Comparison of ENCODE assay signal across 8 mouse cellular contexts in the genomic region with DNA sequence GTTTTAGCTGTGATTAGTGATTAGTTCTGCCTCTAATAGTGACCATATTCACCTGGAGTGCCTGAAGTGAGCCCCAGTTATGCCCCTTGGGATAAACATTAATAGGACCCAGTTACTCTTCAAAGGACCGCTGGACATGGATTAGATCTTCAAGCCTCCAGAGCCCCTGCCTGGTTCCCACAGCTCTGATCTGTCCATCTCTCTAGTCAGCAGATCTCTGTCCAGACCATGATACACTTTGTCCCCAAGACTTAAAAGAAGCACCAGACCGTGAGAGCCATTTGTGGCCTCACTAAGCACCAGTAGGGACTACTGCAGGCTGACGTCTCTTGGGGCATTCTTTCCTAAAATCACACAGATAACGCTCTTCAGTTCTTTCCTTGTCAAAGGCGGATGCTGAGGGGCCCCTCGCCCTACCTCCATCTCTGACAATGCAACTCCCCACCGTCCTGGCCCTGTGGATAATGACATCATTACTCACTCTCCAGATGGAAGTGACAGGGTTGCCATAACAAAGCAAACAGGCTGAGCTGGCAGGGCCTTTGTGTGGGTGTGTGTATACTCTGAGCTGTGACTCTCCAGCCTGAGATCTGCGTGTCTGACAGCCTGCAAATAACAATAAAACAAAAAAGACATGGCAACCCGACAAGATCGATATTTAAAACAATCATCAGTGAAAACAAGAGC. TPM values are rescaled to one million over a fixed set of nuclear protein-coding genes. Genes with fewer than 3 reads are reported as not detected.
A peak's percentile ranks its signal among the peaks of the same experiment; 100 is the strongest.
DNase-seq lines count a peak whose midpoint lies in the region; ATAC-seq lines count a peak whose summit lies in the region.

No protein-coding gene starts in this region.

- intact Hi-C loops in heart, postnatal 10 days (cut with DNase I), result loop anchor here (5.0 to 10.0 kb wide), 3 partner anchors 37 to 642 kb away; no protein-coding TSS in a partner anchor

- 27% methylated on average over 10 of the region's 10 CpGs for WGBS in embryonic facial prominence, embryonic 13.5 days
- 12% methylated on average over 10 of the region's 10 CpGs for WGBS in lung, embryonic 16.5 days

- peaks cover 24% of the 10 kb centered on the region for H3K4me1 ChIP-seq in embryonic facial prominence, embryonic 13.5 days
- H3K4me1 ChIP-seq in lung, embryonic 16.5 days (replicated peaks; ENCODE audit: control insufficient read depth, insufficient read depth, low read length), result peaks cover 13% of the 10 kb centered on the region

- peak; percentile 18 to 50 for DNase-seq in adrenal gland, adult (ENCODE audit: inconsistent age in 2 of 2, low spot score in 1 of 2)
- DNase-seq in adrenal gland, adult 18-20 months (ENCODE audit: low spot score in 2 of 2), result no peak
- DNase-seq in heart, postnatal 10 days, result peak; percentile 51 to 56
- DNase-seq in kidney, postnatal 4 days, result peak; percentile 18 to 47
- DNase-seq in right cerebral cortex, postnatal 36 days (ENCODE audit: low spot score in 2 of 2), result peak; percentile 47 to 48
- no peak for DNase-seq in thymus, postnatal 14 days

- H3K9me3 ChIP-seq in embryonic facial prominence, embryonic 13.5 days, result no peaks in the 10 kb centered on the region
- H3K9me3 ChIP-seq in lung, embryonic 16.5 days (ENCODE audit: control insufficient read depth, low read length), result no peaks in the 10 kb centered on the region

- peak overlapping the region; percentile 53; the same call in 1 of the 2 replicates for H3K4me2 ChIP-seq in embryonic facial prominence, embryonic 13.5 days
- no peak overlapping the region for H3K4me2 ChIP-seq in lung, embryonic 16.5 days (ENCODE audit: low read depth, low read length)

- peak overlapping the region; percentile 44; the same call in 1 of the 2 replicates for H3K9ac ChIP-seq in embryonic facial prominence, embryonic 13.5 days
- no peak overlapping the region for H3K9ac ChIP-seq in lung, embryonic 16.5 days (ENCODE audit: low read length)

- peak; percentile 53; the same call in 1 of the 2 replicates for ATAC-seq in embryonic facial prominence, embryonic 13.5 days (ENCODE audit: insufficient number of reproducible peaks, insufficient read depth, low FRiP score, low TSS enrichment, low read depth)
- peak; percentile 73 for ATAC-seq in lung, embryonic 16.5 days (ENCODE audit: low read depth)

- H3K27ac ChIP-seq in embryonic facial prominence, embryonic 13.5 days, result peak overlapping the region; percentile 78; the same call in 1 of the 2 replicates
- H3K27ac ChIP-seq in lung, embryonic 16.5 days (ENCODE audit: low read length), result no peak overlapping the region

- no peak overlapping the region for H3K4me3 ChIP-seq in embryonic facial prominence, embryonic 13.5 days
- no peak overlapping the region for H3K4me3 ChIP-seq in lung, embryonic 16.5 days (ENCODE audit: low read length)

- H3K27me3 ChIP-seq in embryonic facial prominence, embryonic 13.5 days, result no peaks in the 10 kb centered on the region
- H3K27me3 ChIP-seq in lung, embryonic 16.5 days (ENCODE audit: control insufficient read depth, insufficient read depth, low read depth, low read length), result no peaks in the 10 kb centered on the region

- no peaks in the 10 kb centered on the region for H3K36me3 ChIP-seq in embryonic facial prominence, embryonic 13.5 days
- H3K36me3 ChIP-seq in lung, embryonic 16.5 days (ENCODE audit: control insufficient read depth, insufficient read depth, low read length), result no peaks in the 10 kb centered on the region

RNA-seq across cellular contexts. Expression of gene Bclaf1, which starts 26.8 kb away (rescaled TPM):
- 100 to 1,000 TPM in 1 of 2 experiments, 10 to 100 TPM in 1; 83.8 to 128 TPM for total RNA-seq in adrenal gland, adult 18-20 months (2021)
- 147 and 153 TPM in 2 replicates for polyA plus RNA-seq in embryonic facial prominence, embryonic 13.5 days (2015; fragmentation: Nextera tagmentation; extraction: Ambion mirVana)
- total RNA-seq in heart, postnatal 10 days (2021), result 10 to 100 TPM; 86.4 to 96.1 TPM
- polyA plus RNA-seq in lung, embryonic 16.5 days (2015; fragmentation: Nextera tagmentation; extraction: Ambion mirVana), result 113 and 123 TPM in 2 replicates

Comparison
In these comparisons a context has a peak if more than half of its experiments do, and no peak if none do; other contexts are left out.
1. DNase-seq: peak in adrenal gland, adult (2 of 2), heart, postnatal 10 days (2 of 2), kidney, postnatal 4 days (2 of 2) and right cerebral cortex, postnatal 36 days (2 of 2); none in adrenal gland, adult 18-20 months (0 of 2) and thymus, postnatal 14 days (single experiment).